Mouse (Mus musculus): ENCODE measurements around the gene Polr3h. TPM values are rescaled to one million over a fixed set of nuclear protein-coding genes. Genes with fewer than 3 reads are reported as not detected.

Gene Polr3h
- polyA plus RNA-seq, 1 experiment from 2014 or later = 68.2 TPM

DNA sequence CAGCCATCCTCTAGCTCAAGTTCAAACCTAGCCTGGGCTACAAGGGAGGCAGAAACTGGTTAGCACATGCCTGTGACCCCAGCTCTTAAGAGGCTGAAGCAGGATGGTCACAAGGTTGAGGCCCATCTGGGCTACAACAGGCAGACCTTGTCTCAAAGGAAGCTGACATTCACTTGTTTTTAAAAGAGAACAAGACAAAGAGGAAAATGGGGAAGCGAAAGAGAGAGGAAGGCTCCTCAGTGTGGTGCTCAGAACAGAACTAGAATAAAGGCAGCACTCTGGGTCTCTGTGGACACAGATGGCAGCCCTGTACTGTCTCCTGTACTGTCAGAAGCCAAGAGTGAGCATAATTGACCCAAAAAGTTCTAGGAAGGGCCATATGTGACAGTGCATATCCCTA lies 7.9 kb upstream of the Polr3h start:
- Histone ChIP-seq H3K4me1 (ENCODE audit: control insufficient read depth, insufficient read depth, low read length) (peaks cover 21% of the 10 kb centered on the region), H3K4me3 (ENCODE audit: low read depth, low read length) (no peak overlapping the region), H3K9me3 (ENCODE audit: control insufficient read depth, low read length) (no peaks in the 10 kb centered on the region), H3K4me2 (ENCODE audit: low read depth, severe bottlenecking) (no peak overlapping the region), H3K9ac (ENCODE audit: low read length) (no peak overlapping the region), H3K36me3 (ENCODE audit: control insufficient read depth, insufficient read depth, low read length) (no peaks in the 10 kb centered on the region), H3K27me3 (ENCODE audit: control insufficient read depth, insufficient read depth, low read length) (no peaks in the 10 kb centered on the region), H3K27ac (replicated peaks; ENCODE audit: low read depth, low read length) (no peak overlapping the region)
- 91% methylated on average over 1 of the region's 1 CpGs for WGBS
- DNase-seq (ENCODE audit: low spot score) (no peak), ATAC-seq (ENCODE audit: insufficient number of reproducible peaks, low FRiP score, low TSS enrichment, low read depth) (no peak)

DNA sequence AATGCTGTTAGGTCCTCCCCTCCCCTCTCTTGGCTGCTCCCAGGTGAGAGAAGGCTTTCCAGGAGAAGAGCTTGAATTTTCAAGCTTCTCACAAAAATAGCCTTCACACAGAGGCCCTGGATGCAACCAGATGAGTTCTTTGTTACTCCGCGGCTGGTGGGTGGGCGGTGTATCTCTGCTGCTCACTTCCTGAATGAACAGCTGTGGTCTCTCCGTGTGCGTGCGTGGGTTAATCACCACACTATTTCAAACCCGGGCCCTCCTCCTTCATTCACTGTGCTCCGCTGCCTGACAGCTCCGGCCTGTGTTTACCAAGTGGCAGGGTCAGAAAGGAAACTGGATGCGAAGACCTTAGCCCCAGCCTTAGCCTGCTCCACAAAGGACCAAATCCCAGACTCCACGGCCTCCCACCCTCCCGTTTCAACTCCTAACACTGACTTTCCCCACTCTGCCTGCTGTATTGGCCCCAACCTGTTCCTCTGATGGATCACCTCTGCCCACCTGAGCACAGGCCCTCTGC lies 7.0 kb upstream of the Polr3h start:
- no peak for ATAC-seq (ENCODE audit: insufficient number of reproducible peaks, low FRiP score, low TSS enrichment, low read depth)
- Histone ChIP-seq H3K4me2 (ENCODE audit: low read depth, severe bottlenecking) (no peak overlapping the region), H3K9me3 (ENCODE audit: control insufficient read depth, low read length) (no peaks in the 10 kb centered on the region), H3K36me3 (ENCODE audit: control insufficient read depth, insufficient read depth, low read length) (no peaks in the 10 kb centered on the region), H3K9ac (ENCODE audit: low read length) (no peak overlapping the region), H3K27me3 (ENCODE audit: control insufficient read depth, insufficient read depth, low read length) (no peaks in the 10 kb centered on the region), H3K4me1 (ENCODE audit: control insufficient read depth, insufficient read depth, low read length) (peaks cover 16% of the 10 kb centered on the region), H3K4me3 (ENCODE audit: low read depth, low read length) (no peak overlapping the region), H3K27ac (replicated peaks; ENCODE audit: low read depth, low read length) (no peak overlapping the region)
- 54% methylated on average over 12 of the region's 12 CpGs for WGBS
- no peak for DNase-seq (ENCODE audit: low spot score)

GRCm38 (mm10) chr15:81928277-81928676 lies 2.2 kb upstream of the Polr3h start:
- Histone ChIP-seq H3K27me3 (ENCODE audit: control insufficient read depth, insufficient read depth, low read length) (no peaks in the 10 kb centered on the region), H3K4me3 (ENCODE audit: low read depth, low read length) (no peak overlapping the region), H3K36me3 (ENCODE audit: control insufficient read depth, insufficient read depth, low read length) (0 out of 2 replicates have a peak, but pooled peaks cover under 1% of the 10 kb centered on the region), H3K27ac (replicated peaks; ENCODE audit: low read depth, low read length) (no peak overlapping the region), H3K4me1 (ENCODE audit: control insufficient read depth, insufficient read depth, low read length) (peaks cover 4% of the 10 kb centered on the region; the same call in 1 of the 2 replicates), H3K4me2 (ENCODE audit: low read depth, severe bottlenecking) (no peak overlapping the region), H3K9me3 (ENCODE audit: control insufficient read depth, low read length) (no peaks in the 10 kb centered on the region), H3K9ac (ENCODE audit: low read length) (no peak overlapping the region)
- ATAC-seq (ENCODE audit: insufficient number of reproducible peaks, low FRiP score, low TSS enrichment, low read depth) = no peak
- DNase-seq (ENCODE audit: low spot score) = no peak
- 80% methylated on average over 11 of the region's 11 CpGs for WGBS

- Histone ChIP-seq H3K9me3 (ENCODE audit: control insufficient read depth, low read length) (no peaks in the 10 kb centered on the region), H3K4me2 (ENCODE audit: low read depth, severe bottlenecking) (no peak overlapping the region), H3K4me3 (ENCODE audit: low read depth, low read length) (no peak overlapping the region), H3K27me3 (ENCODE audit: control insufficient read depth, insufficient read depth, low read length) (no peaks in the 10 kb centered on the region), H3K9ac (ENCODE audit: low read length) (no peak overlapping the region), H3K36me3 (ENCODE audit: control insufficient read depth, insufficient read depth, low read length) (0 out of 2 replicates have a peak, but pooled peaks cover 3% of the 10 kb centered on the region), H3K27ac (replicated peaks; ENCODE audit: low read depth, low read length) (no peak overlapping the region), H3K4me1 (ENCODE audit: control insufficient read depth, insufficient read depth, low read length) (peaks cover 4% of the 10 kb centered on the region; the same call in 1 of the 2 replicates)
- 64% methylated on average over 4 of the region's 4 CpGs for WGBS
- no peak for DNase-seq (ENCODE audit: low spot score)
- ATAC-seq (ENCODE audit: insufficient number of reproducible peaks, low FRiP score, low TSS enrichment, low read depth) = no peak
Measured at GRCm38 (mm10) chr15:81927741-81928140, 1.7 kb upstream of the Polr3h start.

GRCm38 (mm10) chr15:81926446-81926822 lies 394 bp upstream of the Polr3h start:
- ATAC-seq (ENCODE audit: insufficient number of reproducible peaks, low FRiP score, low TSS enrichment, low read depth) = 0 out of 2 replicates have a peak, but pooled peaks have one; percentile 24
- Histone ChIP-seq H3K9ac (ENCODE audit: low read length) (no peak overlapping the region), H3K36me3 (ENCODE audit: control insufficient read depth, insufficient read depth, low read length) (0 out of 2 replicates have a peak, but pooled peaks cover 3% of the 10 kb centered on the region), H3K4me3 (ENCODE audit: low read depth, low read length) (no peak overlapping the region), H3K4me2 (ENCODE audit: low read depth, severe bottlenecking) (peak overlapping the region; percentile 88; the same call in 1 of the 2 replicates), H3K27me3 (ENCODE audit: control insufficient read depth, insufficient read depth, low read length) (no peaks in the 10 kb centered on the region), H3K27ac (replicated peaks; ENCODE audit: low read depth, low read length) (no peak overlapping the region), H3K4me1 (ENCODE audit: control insufficient read depth, insufficient read depth, low read length) (peaks cover 4% of the 10 kb centered on the region; the same call in 1 of the 2 replicates), H3K9me3 (ENCODE audit: control insufficient read depth, low read length) (no peaks in the 10 kb centered on the region)
- 41% methylated on average over 9 of the region's 9 CpGs for WGBS
- DNase-seq (ENCODE audit: low spot score) = no peak

GRCm38 (mm10) chr15:81924933-81925332 lies 1.1 kb downstream of the Polr3h start:
- DNase-seq (ENCODE audit: low spot score) (no peak), ATAC-seq (ENCODE audit: insufficient number of reproducible peaks, low FRiP score, low TSS enrichment, low read depth) (no peak)
- H3K9ac ChIP-seq (ENCODE audit: low read length) = 0 out of 2 replicates have a peak overlapping the region, but pooled peaks have one; percentile 22
- peak overlapping the region; percentile 88 for H3K4me2 ChIP-seq (ENCODE audit: low read depth, severe bottlenecking)
- peaks cover 3% of the 10 kb centered on the region; the same call in 1 of the 2 replicates for H3K36me3 ChIP-seq (ENCODE audit: control insufficient read depth, insufficient read depth, low read length)
- H3K27ac ChIP-seq (replicated peaks; ENCODE audit: low read depth, low read length) = no peak overlapping the region
- peak overlapping the region; percentile 52; the same call in 1 of the 2 replicates for H3K4me3 ChIP-seq (ENCODE audit: low read depth, low read length)
- H3K9me3 ChIP-seq (ENCODE audit: control insufficient read depth, low read length) = no peaks in the 10 kb centered on the region
- no peaks in the 10 kb centered on the region for H3K27me3 ChIP-seq (ENCODE audit: control insufficient read depth, insufficient read depth, low read length)
- WGBS = 89% methylated on average over 11 of the region's 11 CpGs
- H3K4me1 ChIP-seq (ENCODE audit: control insufficient read depth, insufficient read depth, low read length) = peaks cover 4% of the 10 kb centered on the region; the same call in 1 of the 2 replicates

DNA sequence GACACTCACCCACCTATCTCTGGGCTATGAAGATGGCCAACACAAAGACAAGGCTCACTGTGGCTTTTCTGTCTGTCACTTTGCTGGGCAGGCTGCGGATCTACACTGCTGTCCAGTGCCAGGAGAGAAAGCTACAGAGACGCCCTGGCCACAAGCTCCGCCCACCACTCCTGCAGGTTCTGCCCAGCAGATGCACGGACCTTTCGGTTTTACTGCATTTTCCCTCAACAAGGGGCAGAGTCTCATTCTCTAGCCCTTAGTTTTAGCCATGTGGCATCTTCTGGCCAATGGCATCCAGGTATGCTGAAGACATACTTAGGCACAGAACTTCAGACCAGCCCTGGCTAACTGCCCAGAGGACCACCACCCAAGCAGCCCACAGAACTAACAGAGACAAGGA lies 4.8 kb downstream of the Polr3h start:
- WGBS = 67% methylated on average over 5 of the region's 5 CpGs
- Histone ChIP-seq H3K4me1 (ENCODE audit: control insufficient read depth, insufficient read depth, low read length) (peaks cover 4% of the 10 kb centered on the region; the same call in 1 of the 2 replicates), H3K9ac (ENCODE audit: low read length) (no peak overlapping the region), H3K4me3 (ENCODE audit: low read depth, low read length) (no peak overlapping the region), H3K36me3 (ENCODE audit: control insufficient read depth, insufficient read depth, low read length) (peaks cover 10% of the 10 kb centered on the region; the same call in 1 of the 2 replicates), H3K4me2 (ENCODE audit: low read depth, severe bottlenecking) (no peak overlapping the region), H3K27me3 (ENCODE audit: control insufficient read depth, insufficient read depth, low read length) (no peaks in the 10 kb centered on the region), H3K9me3 (ENCODE audit: control insufficient read depth, low read length) (no peaks in the 10 kb centered on the region), H3K27ac (replicated peaks; ENCODE audit: low read depth, low read length) (no peak overlapping the region)
- ATAC-seq (ENCODE audit: insufficient number of reproducible peaks, low FRiP score, low TSS enrichment, low read depth) = no peak
- DNase-seq (ENCODE audit: low spot score) = no peak

GRCm38 (mm10) chr15:81920546-81921217 lies 5.4 kb downstream of the Polr3h start:
- no peak overlapping the region for H3K27ac ChIP-seq (replicated peaks; ENCODE audit: low read depth, low read length)
- 87% methylated on average over 10 of the region's 10 CpGs for WGBS
- ATAC-seq (ENCODE audit: insufficient number of reproducible peaks, low FRiP score, low TSS enrichment, low read depth) (no peak), DNase-seq (ENCODE audit: low spot score) (no peak)
- H3K36me3 ChIP-seq (ENCODE audit: control insufficient read depth, insufficient read depth, low read length) = peaks cover 11% of the 10 kb centered on the region; the same call in 1 of the 2 replicates
- H3K27me3 ChIP-seq (ENCODE audit: control insufficient read depth, insufficient read depth, low read length) = no peaks in the 10 kb centered on the region
- no peak overlapping the region for H3K4me2 ChIP-seq (ENCODE audit: low read depth, severe bottlenecking)
- 0 out of 2 replicates have a peak overlapping the region, but pooled peaks have one; percentile 17 for H3K9ac ChIP-seq (ENCODE audit: low read length)
- H3K4me3 ChIP-seq (ENCODE audit: low read depth, low read length) = no peak overlapping the region
- H3K4me1 ChIP-seq (ENCODE audit: control insufficient read depth, insufficient read depth, low read length) = peaks cover 4% of the 10 kb centered on the region; the same call in 1 of the 2 replicates
- H3K9me3 ChIP-seq (ENCODE audit: control insufficient read depth, low read length) = no peaks in the 10 kb centered on the region

Data from limb, embryonic 11.5 days (tissue).